Mouse (Mus musculus) heart, postnatal 0 days (tissue): ENCODE measurements around the gene Lefty2.

ENCODE experiments used
- CTCF ChIP-seq: IDR thresholded peaks from 2 replicates; pipeline ENCODE4 v1.5.1; 2016; ENCODE audit warnings: antibody characterized with exemption, control low read depth, low read depth
- EP300 ChIP-seq: IDR thresholded peaks from 2 replicates; pipeline ENCODE4 v1.6.1; 2016; ENCODE audit warnings: antibody characterized with exemption, low read depth

- TF ChIP-seq CTCF (no peak), EP300 (peak; percentile 54; the same call in 1 of the 2 replicates)
Measured at GRCm38 (mm10) chr1:180848511-180849241, 44.2 kb upstream of the Lefty2 start.
